Mouse (Mus musculus) erythroblast, embryonic 14.5 days (primary cell): ENCODE results near the gene Rgl3. TPM values are rescaled to one million over a fixed set of nuclear protein-coding genes. Genes with fewer than 3 reads are reported as not detected.
A peak's percentile ranks its signal among the peaks of the same experiment; 100 is the strongest.

Experiments used
- H3K27me3 ChIP-seq: 2 replicates; pipeline ENCODE4 v1.6.1; 2012; ENCODE audit warnings: inconsistent platforms; ENCODE audit not compliant: control insufficient read depth
- H3K36me3 ChIP-seq: 2 replicates; pipeline ENCODE4 v1.6.1; 2012; ENCODE audit warnings: mild to moderate bottlenecking, inconsistent platforms; ENCODE audit not compliant: control insufficient read depth
- H3K4me1 ChIP-seq: 2 replicates; pipeline ENCODE4 v1.6.1; 2012; ENCODE audit warnings: inconsistent platforms; ENCODE audit not compliant: control insufficient read depth
- H3K4me3 ChIP-seq: replicated peaks from 2 replicates; pipeline ENCODE3; 2012; ENCODE audit warnings: moderate library complexity, mild to moderate bottlenecking, inconsistent platforms
- H3K9me3 ChIP-seq: 2 replicates; pipeline ENCODE4 v1.6.1; 2012; ENCODE audit warnings: low read length, inconsistent platforms, mixed read lengths; ENCODE audit not compliant: control insufficient read depth
- GATA1 ChIP-seq: IDR thresholded peaks from 2 replicates; pipeline ENCODE4 v1.6.1; 2012; ENCODE audit warnings: low read length, inconsistent platforms, mixed read lengths
- TAL1 ChIP-seq: IDR thresholded peaks from 3 replicates; pipeline ENCODE4 v1.6.1; 2012; ENCODE audit warnings: low read length, inconsistent platforms, mixed read lengths
- polyA plus RNA-seq: library from polyadenylated mRNA; stranded (reverse); fragments of >175 nt; gene quantifications from 2 replicates; pipeline ENCODE4 v1.2.3, GENCODE M21; 2012

Gene Rgl3
- polyA plus RNA-seq, 1 experiment, result 0.01 TPM

DNA sequence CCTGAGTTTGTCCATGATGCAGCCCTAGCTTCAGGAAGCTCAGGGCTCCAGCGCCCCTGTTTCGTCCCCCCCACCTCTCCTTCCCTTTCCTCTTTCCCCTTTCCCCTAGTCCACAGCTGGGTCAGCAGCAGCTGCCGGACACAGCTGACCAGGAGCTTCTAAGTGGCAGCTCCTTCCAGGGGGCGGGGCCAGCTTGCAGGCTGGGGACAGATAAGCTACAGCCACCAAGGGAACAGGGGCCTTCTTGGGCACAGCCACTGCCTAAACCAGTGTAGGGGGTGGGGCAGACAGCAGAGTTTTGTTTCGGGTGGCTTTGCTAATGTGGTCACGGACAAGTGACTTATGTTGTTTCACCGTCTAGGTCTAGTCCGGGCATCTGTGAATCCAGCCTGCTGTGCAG, 25.8 kb downstream of the Rgl3 start, which contains the start of gene Epor:
TSS of gene Epor (minus strand) at position 90 of the 400 bp plus-strand sequence.
- Histone ChIP-seq H3K4me3 (peak within 1 kb of the TSS; percentile 99), H3K27me3 (peaks cover 8% of the 10 kb centered on the region; the same call in 1 of the 2 replicates), H3K9me3 (no peaks in the 10 kb centered on the region), H3K4me1 (peaks cover 55% of the 10 kb centered on the region), H3K36me3 (peaks cover 48% of the 10 kb centered on the region)
- TF ChIP-seq TAL1 (peak; percentile 38; the same call in 1 of the 3 replicates), GATA1 (peak; percentile 91)

DNA sequence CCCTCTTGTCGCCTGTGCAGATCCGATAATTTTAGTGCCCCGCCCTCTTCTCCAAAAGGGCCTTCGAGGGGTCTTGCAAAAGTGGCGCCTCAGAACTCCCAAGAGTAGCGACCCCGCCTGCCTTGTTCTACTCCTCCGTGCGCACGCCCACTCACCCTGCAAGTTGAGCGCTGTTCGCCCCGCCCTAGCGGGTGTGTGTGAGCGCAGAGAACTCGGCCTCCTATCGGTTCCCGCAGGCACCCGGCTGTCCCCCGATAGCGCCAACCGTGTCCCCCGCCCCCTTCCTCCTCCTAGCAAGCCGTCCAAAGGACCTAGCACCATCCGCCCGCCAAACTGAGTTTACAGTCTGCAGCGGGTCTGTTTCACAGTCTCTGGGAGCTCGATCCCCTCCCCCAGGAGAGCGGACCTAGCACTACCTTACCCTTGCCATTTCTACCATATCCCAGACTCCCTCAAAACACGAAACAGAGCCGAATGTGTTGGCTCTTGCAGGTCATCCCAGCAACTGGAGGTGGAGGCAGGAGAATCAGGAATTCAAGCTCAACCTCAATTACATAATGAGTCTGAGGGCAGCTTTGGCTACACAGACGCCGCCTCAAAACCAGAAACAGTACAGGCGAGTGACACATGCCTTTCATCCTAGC, 26.7 kb downstream of the Rgl3 start:
- Histone ChIP-seq H3K27me3 (peaks cover 5% of the 10 kb centered on the region; the same call in 1 of the 2 replicates), H3K4me3 (peak overlapping the region; percentile 99), H3K9me3 (no peaks in the 10 kb centered on the region), H3K4me1 (peaks cover 62% of the 10 kb centered on the region), H3K36me3 (peaks cover 57% of the 10 kb centered on the region)
- TF ChIP-seq TAL1 (peak; percentile 96), GATA1 (peak; percentile 92)

DNA sequence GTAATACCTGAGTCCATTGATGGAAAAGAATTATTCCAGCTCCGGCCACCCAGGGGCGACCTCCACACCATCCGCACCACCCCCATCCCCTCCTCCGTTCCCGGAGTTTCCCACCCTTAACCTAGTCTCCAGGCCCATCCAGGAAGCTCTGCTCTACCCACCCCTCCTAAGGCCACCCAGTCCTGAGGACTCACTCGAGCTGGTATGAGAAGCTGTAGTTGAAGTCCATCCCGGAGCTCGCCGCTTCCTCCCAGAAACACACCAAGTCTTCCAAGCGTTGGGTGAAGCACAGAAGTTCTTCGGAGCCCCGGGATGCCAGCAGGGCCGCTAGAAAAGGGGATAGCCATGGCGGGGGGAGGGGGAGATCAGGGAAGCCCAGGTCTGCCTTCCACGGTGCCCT, 27.2 kb downstream of the Rgl3 start:
- Histone ChIP-seq H3K27me3 (peaks cover 5% of the 10 kb centered on the region; the same call in 1 of the 2 replicates), H3K9me3 (no peaks in the 10 kb centered on the region), H3K4me3 (peak overlapping the region; percentile 99), H3K4me1 (peaks cover 68% of the 10 kb centered on the region), H3K36me3 (peaks cover 62% of the 10 kb centered on the region)
- no peak for TF ChIP-seq TAL1
- no peak for TF ChIP-seq GATA1

DNA sequence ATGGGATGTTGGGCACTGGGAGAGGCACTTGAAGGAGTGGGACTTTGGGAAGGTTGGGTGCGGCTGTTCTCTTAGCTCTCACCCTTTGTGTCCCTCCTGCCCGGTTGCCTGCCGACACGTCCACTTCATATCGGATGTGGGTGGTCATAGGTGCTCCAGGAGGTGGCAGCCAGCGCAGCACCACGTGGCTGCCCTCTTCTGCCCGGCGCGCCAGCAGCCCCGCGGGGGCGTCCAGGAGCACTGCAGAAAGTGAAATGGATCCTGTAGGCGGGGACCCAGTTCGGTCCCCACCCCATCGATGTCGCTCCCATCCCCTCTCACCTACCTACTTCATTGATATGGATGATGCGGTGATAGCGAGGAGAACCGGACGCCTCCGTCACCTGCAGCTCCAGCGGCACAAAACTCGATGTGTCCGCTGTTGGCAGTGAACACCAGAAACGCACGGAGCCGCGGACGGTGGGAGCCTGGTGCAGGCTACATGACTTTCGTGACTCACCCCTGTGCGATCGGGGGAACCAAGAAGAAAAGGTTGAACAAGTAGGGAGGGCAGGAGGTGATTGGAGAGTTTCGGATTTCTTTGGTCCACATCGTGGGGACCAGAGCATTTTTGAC, 27.8 kb downstream of the Rgl3 start:
- Histone ChIP-seq H3K4me1 (peaks cover 73% of the 10 kb centered on the region), H3K36me3 (peaks cover 67% of the 10 kb centered on the region), H3K4me3 (peak overlapping the region; percentile 99), H3K9me3 (no peaks in the 10 kb centered on the region), H3K27me3 (peaks cover 5% of the 10 kb centered on the region; the same call in 1 of the 2 replicates)
- TF ChIP-seq TAL1 (no peak), GATA1 (no peak; the same call in 1 of the 2 replicates)

DNA sequence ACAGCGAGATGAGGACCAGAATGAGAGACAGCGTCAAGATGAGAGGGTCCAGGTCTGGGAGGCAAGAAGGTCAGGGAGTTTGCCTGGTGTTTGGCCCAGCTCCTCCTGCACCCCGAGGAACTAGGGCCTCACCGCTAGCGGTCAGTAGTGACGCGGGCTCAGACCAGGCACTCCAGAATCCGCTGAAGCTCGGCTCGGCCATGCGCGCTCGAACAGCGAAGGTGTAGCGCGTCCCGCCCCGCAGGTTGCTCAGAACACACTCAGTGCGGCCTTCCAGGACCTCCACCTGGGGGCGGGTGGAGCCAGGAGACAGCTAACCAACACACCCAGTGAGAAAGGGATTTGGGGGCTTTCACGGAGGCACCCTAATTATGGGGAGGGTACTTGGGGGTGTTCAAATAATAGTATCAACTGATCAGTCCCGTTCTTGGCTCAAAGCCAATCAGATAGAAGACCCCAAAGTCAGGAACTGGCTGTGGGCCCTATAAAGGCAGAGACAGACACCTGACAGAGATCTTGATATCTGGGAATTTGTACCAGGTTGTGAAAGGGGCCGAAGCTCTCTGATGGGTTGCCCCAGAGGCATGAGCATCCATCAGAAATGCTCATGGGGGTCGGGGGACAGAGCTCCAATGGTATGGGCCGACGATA, 28.6 kb downstream of the Rgl3 start:
- Histone ChIP-seq H3K4me1 (peaks cover 79% of the 10 kb centered on the region), H3K4me3 (peak overlapping the region; percentile 99), H3K36me3 (peaks cover 69% of the 10 kb centered on the region), H3K27me3 (peaks cover 5% of the 10 kb centered on the region; the same call in 1 of the 2 replicates), H3K9me3 (no peaks in the 10 kb centered on the region)
- TF ChIP-seq GATA1 (no peak), TAL1 (no peak)

DNA sequence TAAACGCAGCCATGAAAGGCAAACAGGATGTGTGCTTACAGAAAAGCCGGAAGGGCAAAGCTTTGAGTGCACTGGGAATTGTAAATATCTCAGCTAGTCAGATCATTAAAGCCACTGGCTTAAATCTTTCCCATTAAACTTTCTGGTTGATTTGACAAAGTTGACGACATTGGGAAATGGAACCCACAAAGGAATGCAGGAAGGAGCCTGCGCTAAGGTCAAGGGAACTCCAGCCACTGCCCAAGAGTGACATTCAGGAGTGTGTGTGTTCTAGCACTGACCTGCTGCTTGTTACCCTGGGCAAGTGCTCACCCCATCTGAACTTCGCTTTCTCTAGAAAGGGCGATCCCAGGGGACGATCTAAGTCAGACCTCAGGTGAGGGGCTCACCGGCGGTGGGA, 29.1 kb downstream of the Rgl3 start:
- peaks cover 78% of the 10 kb centered on the region for H3K4me1 ChIP-seq
- TF ChIP-seq TAL1 (no peak), GATA1 (no peak)
- no peaks in the 10 kb centered on the region for H3K9me3 ChIP-seq
- peaks cover 5% of the 10 kb centered on the region; the same call in 1 of the 2 replicates for H3K27me3 ChIP-seq
- H3K36me3 ChIP-seq, result peaks cover 69% of the 10 kb centered on the region
- H3K4me3 ChIP-seq, result peak overlapping the region; percentile 99

DNA sequence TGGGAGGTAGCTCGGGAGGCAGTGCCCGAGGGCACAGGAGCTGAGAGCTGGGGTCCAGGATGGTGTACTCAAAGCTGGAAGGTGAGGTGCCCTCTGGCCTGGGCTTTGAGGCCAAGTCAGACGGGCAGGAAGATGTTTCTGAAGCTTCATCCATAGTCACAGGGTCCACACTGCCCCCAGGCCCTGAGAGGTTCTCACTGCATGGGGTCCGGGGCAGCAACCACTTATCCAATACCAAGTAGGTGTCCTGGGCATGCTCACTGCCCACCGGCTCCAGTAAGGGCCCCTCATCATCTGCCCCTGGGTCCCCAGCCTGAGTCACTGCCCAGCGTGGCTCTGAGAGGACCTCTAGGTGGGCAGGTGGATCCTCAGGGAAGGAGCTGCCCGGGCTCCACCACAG, 30.0 kb downstream of the Rgl3 start:
- Histone ChIP-seq H3K27me3 (peaks cover 5% of the 10 kb centered on the region; the same call in 1 of the 2 replicates), H3K4me3 (peak overlapping the region; percentile 99), H3K9me3 (no peaks in the 10 kb centered on the region), H3K36me3 (peaks cover 69% of the 10 kb centered on the region), H3K4me1 (peaks cover 75% of the 10 kb centered on the region)
- TF ChIP-seq GATA1 (no peak), TAL1 (no peak)

DNA sequence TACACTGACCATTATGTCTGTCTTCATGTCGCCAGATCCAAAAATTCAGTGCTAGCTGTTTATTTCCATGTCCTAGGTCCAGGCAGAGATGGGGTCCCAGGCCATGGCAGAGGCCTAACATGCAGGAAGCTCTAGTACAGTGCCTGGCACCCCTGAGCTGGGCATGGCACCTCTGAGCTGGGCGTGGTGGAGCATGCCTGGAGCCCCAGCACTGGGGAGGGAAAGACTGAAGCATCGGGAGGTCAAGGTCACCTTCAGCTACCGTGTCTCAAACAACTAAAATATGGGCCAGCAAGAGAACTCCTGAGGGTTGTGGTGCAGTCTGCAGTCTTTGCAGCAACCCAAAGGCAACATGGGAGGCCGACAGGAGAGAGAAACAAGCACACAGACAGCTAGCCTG, 30.9 kb downstream of the Rgl3 start:
- Histone ChIP-seq H3K4me1 (peaks cover 69% of the 10 kb centered on the region), H3K4me3 (peak overlapping the region; percentile 99), H3K27me3 (peaks cover 5% of the 10 kb centered on the region; the same call in 1 of the 2 replicates), H3K9me3 (no peaks in the 10 kb centered on the region), H3K36me3 (peaks cover 69% of the 10 kb centered on the region)
- TF ChIP-seq GATA1 (no peak), TAL1 (no peak)

DNA sequence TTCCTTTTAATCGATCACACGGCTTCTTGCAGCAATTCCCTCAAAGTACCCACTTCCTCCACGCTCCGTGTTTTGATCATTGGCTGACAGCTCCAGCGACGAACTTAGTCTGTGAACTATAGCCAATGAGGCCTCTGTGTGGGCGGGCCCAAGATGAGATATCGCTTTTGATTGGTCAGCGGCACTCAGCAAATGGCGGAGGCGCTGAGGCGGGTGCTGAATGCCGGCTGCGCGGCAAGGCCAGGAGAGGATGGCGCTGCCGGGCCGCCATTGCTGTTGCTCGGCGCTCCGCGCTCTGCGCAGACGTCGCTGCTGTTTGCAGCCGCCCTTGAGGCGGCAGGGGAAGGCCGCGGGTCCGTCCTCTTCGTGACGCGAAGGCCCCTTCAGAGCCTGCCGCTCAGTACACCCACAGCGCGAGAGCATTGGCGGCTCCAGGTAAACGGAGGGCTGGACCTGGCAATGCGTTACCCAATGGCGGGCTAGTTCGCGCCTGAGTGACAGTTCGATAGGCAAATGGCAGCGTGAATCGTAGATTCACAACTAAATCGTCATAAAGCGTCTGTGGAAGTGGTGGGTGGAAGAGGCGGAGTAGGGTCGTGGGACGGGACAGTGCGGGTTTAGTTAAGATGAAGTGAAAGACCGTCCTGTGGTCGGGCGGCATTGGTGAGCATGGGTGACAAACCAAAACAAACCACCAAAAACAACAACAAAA, 33.5 kb downstream of the Rgl3 start, which contains the start of gene Swsap1:
TSS of gene Swsap1 (plus strand) at position 186 of the 712 bp plus-strand sequence.
- peaks cover 5% of the 10 kb centered on the region; the same call in 1 of the 2 replicates for H3K27me3 ChIP-seq
- H3K4me3 ChIP-seq, result peak within 1 kb of the TSS; percentile 73
- H3K4me1 ChIP-seq, result peaks cover 59% of the 10 kb centered on the region
- peaks cover 44% of the 10 kb centered on the region for H3K36me3 ChIP-seq
- no peak for TF ChIP-seq TAL1
- TF ChIP-seq GATA1, result no peak
- peaks cover 2% of the 10 kb centered on the region; the same call in 1 of the 2 replicates for H3K9me3 ChIP-seq
